Mouse (Mus musculus): ENCODE results near the gene Zfp330.

- no peak for TF ChIP-seq CTCF (IDR thresholded peaks at IDR 0.05; ENCODE audit: extremely low read depth, insufficient read length, insufficient replicate concordance, low read depth, low read length)
- TF ChIP-seq POLR2A (IDR thresholded peaks at IDR 0.05; ENCODE audit: low read depth, low read length), result no peak
Measured at GRCm38 (mm10) chr8:82743905-82744904, 29.8 kb downstream of the Zfp330 start.

Data from small intestine, adult 2 months (tissue).